Mouse (Mus musculus): ENCODE results near the gene Nwd1. TPM values are rescaled to one million over a fixed set of nuclear protein-coding genes. Genes with fewer than 3 reads are reported as not detected.
"Not testable (repeated sequence)": the region's sequence is repeated elsewhere in the genome, so short reads cannot be mapped to it uniquely, and the experiment has no call there.

Nwd1 gene
- total RNA-seq, 2 experiments from 2014 or later = not detected

DNA sequence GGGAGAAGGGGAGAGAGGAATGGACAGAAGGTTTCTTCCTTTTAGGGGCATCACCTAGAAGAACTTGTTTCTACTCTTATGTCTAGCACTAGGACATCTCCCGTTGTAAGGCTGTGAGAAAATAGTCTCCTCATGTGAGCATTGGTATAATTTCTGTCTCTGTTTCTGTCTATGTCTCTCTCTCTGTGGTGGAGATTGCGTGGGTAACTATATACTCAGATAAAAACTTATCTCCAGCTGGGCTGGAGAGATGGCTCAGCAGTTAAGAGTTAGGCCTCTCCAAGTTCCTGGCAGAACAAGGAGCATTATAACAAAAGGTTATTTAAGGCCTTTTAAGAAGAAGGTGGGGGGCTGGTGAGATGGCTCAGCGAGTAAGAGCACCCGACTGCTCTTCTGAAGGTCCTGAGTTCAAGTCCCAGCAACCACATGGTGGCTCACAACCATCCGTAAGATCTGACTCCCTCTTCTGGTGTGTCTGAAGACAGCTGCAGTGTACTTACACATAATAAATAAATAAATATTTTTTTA, 37.1 kb downstream of the Nwd1 start:
- not testable (repeated sequence) for ATAC-seq (replicated peaks; ENCODE audit: low FRiP score, poor library complexity, severe bottlenecking)

DNA sequence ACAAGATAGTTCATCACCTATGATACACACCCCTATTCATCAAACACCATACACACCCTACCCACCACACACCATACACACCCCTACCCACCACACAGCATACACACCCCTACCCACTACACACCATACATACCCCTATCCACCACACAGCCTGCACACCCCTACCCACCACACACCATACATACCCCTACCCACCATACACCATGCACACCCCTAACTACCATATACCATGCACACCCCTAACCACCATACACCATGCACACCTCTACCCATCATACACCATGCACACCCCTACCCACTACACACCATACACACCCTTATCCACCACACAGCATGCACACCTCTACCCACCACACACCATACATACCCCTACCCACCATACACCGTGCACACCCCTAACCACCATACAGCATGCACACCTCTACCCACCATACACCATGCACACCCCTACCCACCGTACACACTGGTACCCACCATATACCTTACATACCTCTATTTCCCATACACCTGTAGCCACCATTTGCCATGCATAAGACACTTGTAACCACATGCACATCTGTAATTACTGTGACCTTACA, 51.9 kb downstream of the Nwd1 start:
- ATAC-seq (replicated peaks; ENCODE audit: low FRiP score, poor library complexity, severe bottlenecking) = no peak

DNA sequence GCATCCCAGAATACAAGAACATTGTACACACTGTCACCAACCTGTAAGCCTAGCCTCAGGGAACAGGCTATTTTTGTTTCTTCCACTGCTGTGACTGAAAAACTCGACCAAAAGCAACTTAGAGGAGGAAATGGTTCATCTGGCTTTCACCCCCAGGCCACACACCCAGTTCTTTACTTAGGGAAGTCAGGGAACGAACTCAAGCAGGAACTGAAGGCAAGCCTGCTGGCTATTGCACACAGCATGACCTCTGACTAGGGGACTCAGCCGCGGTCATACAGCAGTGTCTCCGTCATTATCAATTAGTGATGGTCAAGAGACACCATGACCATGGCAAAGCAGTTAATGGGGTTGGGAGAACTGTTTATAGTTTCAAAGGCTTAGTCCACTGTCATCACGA, 66.1 kb downstream of the Nwd1 start:
- ATAC-seq (replicated peaks; ENCODE audit: low FRiP score, poor library complexity, severe bottlenecking) = no peak

DNA sequence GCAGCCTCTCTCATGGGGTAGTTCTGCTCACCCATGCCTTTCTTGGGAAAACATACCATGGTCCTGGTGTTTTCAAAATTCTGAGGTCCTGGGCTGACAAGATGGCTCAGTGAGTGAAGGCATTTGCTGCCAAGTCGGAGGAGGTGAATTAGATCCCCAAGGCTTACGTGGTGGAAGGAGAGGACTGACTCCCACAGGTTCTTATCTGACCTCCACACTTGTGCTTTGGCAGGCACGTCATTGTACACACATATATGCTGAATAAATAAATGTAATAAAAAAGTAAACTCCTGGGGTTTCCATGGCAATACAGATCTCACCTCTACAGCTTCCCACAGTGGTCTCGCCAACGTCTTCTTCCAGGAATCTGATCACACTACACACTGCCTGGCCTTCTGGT, 70.1 kb downstream of the Nwd1 start:
- peak; percentile 46; the same call in 1 of the 2 replicates for ATAC-seq (replicated peaks; ENCODE audit: low FRiP score, poor library complexity, severe bottlenecking)

DNA sequence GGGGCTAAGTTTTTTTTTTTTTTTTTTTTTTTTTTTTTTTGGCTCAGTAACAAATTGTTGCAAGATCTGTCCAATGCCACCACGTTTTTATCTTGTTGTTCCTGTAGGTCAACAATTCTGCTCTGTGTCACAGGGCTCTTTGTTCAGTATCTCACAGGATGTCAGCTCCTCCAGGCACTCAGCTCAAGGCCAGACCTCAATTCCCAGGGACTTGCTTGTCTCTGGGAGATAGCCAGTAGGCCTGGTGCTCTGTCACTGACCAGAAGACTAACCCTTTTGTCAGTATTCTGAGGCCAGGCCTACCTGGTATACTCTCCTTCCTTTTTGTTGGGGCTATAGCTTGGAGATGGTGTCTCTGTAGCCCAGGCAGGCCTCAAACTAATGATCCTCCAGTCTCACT, 74.0 kb downstream of the Nwd1 start:
- no peak for ATAC-seq (replicated peaks; ENCODE audit: low FRiP score, poor library complexity, severe bottlenecking)

DNA sequence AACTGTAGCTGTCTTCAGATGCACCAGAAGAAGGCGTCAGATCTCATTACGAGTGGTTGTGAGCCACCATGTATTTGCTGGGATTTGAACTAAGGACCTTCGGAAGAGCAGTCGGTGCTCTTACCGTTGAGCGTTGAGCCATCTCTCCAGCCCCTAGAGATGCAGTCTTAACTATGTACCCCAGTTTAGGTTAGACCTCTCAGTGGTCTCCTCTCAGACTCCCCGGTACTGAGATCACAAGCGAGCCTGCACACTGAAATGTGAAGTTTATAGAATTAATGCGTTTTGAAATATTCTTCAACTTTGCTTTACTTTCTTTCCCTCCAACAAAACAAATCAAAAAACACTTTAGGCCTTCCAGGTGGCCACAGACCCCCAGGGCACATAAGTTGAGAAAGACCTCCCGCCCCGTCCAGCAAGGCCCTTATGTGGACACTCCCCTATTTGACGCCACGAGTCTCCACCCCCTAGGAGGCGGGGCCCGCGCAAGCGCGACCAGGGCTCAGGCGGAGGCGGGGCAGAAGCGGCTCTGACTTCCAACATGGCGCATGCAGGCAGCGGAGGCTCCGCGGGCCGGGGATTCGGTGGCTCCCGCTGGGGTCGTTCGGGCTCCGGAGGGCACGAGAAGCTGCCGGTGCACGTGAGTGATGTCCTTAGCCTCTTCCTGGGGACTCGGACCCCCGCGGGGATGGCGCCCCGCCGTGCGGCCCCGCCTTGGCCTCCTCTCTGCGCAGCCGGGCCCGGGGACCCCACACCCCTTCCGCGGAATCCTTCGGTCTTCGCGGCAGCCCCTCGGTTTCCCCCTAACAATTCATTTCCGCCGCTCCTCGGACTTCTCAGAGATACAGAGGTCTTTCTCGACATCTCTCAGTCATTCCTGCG, 76.5 kb downstream of the Nwd1 start, which contains the start of gene Sin3b:
TSS of gene Sin3b (plus strand) at position 517 of the 882 bp plus-strand sequence.
- peak; percentile 99 for ATAC-seq (replicated peaks; ENCODE audit: low FRiP score, poor library complexity, severe bottlenecking)

DNA sequence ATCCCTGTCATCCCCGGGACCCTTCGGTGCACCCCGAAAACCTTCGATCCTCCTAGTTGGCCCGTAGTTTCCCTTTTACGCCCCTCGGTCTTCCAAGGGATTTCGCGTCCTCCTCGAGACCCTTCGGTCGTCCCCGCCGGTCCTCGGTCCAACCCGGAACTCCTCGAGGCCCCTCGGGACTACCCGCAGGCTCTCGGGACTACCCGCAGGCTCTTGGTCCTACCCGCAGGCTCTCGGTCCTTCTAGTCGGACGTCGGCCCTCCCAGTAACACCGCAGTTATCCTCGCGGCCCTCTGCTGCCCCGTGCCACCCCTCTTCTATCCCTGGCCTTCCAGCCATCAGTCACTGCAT, 77.1 kb downstream of the Nwd1 start:
- peak; percentile 41 for ATAC-seq (replicated peaks; ENCODE audit: low FRiP score, poor library complexity, severe bottlenecking)

DNA sequence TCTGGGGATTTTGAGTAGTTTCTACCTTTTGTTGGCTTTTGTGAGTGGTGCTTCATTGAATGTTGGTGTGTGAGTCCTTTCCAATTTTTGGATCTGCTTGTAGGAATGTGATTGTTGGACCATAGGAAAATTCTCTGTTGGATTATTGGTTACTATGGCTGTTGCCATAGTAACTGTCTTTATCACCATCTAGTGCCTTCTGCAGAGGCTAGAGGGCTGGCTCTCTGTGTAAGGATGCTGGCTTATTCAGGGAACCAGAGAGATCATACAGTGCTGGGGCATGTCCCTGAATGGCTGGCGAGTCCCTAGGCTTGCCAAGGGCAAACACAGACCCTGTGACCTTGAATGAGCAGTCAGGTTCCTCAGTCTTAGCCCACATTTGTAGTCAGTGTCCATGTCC, 82.1 kb downstream of the Nwd1 start:
- ATAC-seq (replicated peaks; ENCODE audit: low FRiP score, poor library complexity, severe bottlenecking) = no peak

DNA sequence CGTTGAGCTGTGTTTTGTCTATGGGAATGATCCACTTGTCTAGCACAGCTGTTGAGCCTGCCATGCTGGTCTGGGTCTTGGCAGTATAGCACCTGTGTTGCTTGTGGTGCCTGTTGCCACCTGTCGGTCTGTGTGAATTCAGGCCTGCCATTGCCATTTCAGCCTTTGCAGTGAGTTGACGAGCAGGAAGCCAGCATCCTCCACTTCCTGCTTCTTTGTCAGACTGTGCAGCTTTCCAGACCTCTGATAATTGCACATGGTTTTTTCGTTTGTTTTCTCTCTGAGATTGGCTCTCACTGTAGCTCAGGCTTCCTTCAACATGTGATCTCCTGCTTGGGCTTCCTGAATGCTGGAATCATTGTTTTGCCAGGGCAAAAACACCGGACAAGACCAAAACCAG, 88.5 kb downstream of the Nwd1 start:
- no peak for ATAC-seq (replicated peaks; ENCODE audit: low FRiP score, poor library complexity, severe bottlenecking)

DNA sequence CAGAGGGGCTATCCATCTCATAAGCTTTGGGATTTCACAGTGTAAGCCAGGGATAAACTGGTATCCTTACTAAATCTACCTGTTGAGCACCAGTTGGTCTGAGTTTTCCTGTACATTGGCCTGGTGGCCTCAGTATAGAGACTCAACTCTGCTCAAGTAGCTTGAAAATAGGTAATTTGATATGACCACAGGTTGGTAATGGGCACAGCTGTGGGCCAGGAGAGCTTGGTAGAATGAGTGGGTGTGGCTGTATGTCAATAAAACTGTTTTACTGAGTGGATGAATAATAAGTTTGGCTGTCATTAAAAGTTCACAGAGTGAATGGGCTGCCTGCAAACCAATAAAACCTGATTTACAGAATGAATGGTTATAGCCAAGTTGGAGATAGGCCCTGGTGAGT, 90.4 kb downstream of the Nwd1 start:
- no peak for ATAC-seq (replicated peaks; ENCODE audit: low FRiP score, poor library complexity, severe bottlenecking)

DNA sequence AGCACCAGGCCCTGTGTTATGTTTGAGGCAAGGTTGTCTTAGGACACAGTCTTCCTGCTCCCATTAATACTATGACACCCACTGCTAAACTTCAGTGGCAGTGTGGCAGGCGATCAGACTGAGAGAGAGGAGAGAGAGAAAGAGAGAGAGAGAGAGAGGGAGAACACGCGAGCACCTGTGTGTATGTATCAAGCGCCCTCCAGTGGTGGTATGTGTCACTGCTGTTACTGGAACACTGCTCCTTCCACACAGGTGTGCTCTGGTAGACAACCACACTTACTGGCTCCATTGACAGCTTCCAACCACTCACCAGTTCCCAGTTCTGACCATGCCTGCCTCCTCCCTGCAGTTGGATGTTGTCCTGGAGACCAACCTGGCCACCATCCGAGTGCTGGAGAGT, 99.5 kb downstream of the Nwd1 start:
- peak; percentile 62; the same call in 1 of the 2 replicates for ATAC-seq (replicated peaks; ENCODE audit: low FRiP score, poor library complexity, severe bottlenecking)

DNA sequence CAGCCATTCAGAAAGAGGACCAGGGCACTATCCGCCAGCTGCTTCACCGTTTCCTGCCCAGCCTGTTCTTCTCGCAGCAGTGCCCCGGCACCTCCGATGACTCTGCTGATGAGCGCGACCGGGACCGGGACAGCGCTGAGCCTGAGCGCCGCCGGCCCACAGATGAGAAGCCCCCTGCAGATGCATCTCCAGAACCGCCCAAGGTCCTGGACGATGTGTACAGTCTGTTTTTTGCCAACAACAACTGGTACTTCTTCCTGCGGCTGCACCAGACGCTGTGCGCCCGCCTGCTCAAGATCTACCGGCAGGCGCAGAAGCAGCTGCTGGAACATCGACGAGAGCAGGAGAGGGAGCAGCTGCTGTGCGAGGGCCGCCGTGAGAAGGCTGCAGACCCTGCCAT, 103.3 kb downstream of the Nwd1 start:
- ATAC-seq (replicated peaks; ENCODE audit: low FRiP score, poor library complexity, severe bottlenecking) = no peak

DNA sequence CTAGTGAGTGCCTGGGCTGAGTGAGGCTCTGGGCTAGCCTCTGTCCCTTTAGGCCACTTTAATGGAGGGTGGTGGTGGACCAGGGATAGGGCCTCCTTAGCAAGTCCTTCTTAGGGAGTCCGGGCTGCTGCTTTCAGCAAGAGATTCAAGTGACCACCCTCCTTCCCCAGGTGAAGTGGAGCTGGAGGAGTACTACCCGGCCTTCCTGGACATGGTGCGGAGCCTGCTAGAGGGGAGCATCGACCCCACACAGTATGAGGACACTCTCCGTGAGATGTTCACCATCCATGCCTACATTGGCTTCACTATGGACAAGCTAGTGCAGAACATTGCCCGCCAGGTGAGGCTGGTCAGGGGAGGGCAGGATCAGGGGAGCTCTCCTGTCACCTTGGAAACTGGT, 103.8 kb downstream of the Nwd1 start:
- no peak for ATAC-seq (replicated peaks; ENCODE audit: low FRiP score, poor library complexity, severe bottlenecking)

DNA sequence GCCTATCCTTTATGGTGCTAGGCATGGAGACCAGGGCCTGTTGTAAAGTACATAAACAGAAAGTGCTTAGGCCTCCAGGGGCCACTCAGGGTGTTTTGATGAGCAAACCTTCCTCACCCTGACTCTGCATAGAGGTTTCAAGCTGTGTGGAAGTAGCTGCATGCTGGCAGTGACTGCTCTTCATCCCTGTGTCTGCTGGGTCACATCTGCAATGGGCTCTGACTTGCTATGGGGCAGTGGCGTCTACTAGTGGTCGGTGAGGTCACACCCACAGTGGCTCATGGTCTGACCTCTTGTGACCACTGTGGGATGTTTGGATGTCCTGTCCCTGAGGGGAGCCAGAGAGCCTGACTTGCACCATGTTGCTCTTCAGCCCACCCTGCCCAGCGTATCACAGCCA, 104.6 kb downstream of the Nwd1 start:
- no peak for ATAC-seq (replicated peaks; ENCODE audit: low FRiP score, poor library complexity, severe bottlenecking)

DNA sequence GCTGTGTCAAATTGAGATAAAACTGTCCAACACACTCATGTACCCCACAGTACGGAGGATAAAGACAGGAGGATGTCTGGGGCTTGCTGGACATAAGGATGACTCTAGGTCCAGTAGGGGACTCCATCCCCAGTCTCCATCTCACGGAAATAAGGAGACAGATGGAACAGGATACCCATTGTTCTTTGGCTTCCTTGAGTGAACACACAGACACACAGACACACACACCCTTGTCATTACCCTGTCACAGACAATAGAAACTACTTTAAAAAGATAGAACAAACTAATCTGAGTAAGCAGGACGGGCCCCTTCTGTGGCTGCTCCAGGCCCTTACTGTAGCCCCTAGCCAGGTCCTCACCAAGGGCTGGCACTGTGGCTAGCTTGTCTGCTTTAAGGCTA, 105.8 kb downstream of the Nwd1 start:
- ATAC-seq (replicated peaks; ENCODE audit: low FRiP score, poor library complexity, severe bottlenecking) = no peak

DNA sequence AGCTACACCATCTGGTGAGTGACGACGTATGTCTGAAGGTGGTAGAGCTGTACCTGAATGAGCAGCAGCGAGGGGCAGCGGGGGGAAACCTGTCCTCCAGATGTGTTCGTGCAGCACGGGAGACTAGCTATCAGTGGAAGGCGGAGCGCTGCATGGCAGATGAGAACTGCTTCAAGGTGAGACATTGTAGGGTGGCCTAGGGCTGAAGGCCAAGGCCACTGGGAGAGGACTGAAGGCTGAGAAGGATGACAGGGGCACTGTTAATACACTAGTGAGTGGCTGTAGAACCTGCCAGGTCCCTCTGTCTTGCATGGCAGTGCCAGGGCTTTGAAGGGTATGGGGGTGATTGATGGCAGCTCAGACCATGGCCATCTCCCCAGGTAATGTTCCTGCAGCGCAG, 106.7 kb downstream of the Nwd1 start:
- ATAC-seq (replicated peaks; ENCODE audit: low FRiP score, poor library complexity, severe bottlenecking) = no peak

DNA sequence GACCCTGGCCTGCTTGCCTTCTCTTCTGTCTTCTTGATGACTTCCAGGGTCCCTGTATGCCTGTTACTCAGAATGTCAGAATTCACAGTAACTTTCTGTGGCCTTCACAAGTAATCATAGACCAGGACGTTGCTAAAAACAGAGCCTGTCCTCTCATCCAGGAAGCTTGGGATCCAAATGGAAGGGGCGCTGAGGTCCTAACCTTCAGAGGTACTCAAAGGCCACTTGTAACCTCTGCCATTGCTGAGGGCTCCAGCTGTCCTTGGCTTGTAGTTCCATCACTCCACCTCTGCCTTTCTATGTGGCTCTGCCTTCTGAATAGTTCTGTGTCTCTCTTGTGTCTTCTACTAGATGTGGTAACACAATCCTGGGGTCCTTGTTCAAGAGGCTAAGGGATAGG, 107.3 kb downstream of the Nwd1 start:
- no peak for ATAC-seq (replicated peaks; ENCODE audit: low FRiP score, poor library complexity, severe bottlenecking)

DNA sequence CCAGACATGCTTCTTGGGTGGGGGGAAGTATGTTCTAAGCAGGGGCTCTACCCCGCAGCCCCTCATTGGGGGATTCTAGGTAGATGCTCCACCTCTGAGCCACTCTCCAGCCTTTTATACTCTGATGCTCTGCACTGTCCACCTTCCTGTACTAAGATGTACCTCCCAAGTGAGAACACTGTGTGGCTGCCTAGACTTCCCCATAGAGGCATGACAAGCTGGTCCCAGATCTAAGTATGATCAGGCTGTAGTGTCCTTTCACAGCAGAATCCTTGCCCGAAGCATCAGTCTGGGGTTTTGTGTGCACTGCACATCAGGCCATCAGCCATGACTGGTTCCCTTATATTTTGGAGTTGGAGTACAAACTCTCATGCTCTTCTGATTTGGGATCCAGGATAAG, 109.5 kb downstream of the Nwd1 start:
- ATAC-seq (replicated peaks; ENCODE audit: low FRiP score, poor library complexity, severe bottlenecking) = no peak

DNA sequence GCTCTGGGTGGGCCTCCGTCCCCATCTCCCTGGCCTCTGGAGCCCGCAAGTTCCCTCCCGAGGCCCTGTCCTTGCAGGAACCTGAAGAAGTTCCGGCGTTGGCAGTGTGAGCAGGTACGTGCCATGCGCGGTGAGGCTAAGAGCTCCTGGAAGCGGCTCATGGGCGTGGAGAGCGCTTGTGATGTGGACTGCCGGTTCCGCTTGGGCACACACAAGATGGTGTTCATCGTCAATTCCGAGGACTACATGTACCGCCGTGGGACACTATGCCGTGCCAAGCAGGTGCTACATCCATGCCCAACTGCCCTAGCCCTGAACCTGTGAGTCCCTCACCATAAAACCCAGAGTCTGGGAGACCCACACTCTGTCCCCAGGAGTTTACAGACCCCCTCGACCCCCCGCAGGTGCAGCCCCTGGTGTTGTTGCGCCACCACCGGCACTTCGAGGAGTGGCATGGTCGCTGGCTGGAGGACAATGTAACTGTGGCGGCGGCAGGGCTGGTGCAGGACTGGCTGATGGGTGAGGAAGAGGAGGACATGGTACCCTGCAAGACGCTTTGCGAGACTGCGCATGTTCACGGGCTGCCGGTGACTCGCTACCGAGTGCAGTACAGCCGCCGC, 110.4 kb downstream of the Nwd1 start:
- ATAC-seq (replicated peaks; ENCODE audit: low FRiP score, poor library complexity, severe bottlenecking) = peak; percentile 36; the same call in 1 of the 2 replicates

DNA sequence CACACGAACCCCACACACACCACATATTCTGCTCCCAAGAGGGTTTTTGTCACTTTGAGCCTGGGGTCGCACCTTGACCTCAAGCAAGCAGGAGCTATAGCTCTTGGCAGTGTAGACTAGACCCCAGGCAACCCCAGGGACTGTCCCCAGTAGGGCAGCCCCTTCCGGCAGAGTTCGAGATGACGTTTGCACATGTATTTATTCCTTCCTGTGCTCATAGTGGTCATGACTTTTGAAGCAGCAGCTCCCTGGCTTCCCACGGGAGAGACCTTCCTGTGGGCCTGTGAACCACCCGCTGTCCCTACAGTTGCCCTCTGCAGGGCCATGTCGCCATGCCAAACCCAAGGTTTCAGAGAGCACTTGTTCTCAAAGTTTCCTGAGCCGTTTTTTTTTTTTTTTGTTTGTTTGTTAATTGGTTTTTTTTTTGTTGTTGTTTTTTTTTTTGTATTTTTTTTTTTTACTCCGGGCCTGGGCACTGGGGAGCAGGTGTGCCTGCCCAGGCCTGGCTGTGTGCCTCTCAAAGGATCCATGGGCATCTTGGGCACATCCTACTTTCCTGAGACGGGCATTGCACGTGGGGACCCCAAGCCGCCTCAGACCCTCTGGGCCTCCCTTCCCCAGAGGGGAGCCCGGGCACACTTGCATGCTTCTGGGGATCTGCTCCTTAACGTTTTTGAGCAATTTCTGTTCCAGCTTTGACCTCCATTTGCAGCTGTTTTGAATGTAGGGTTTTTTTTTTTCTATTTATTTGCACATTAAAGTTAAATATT, 111.1 kb downstream of the Nwd1 start:
- 0 out of 2 replicates have a peak, but pooled peaks have one; percentile 10 for ATAC-seq (replicated peaks; ENCODE audit: low FRiP score, poor library complexity, severe bottlenecking)

All from erythroid progenitor cell, adult 5-6 weeks (primary cell).